Mouse (Mus musculus): ENCODE results near the gene Cfd. TPM values are rescaled to one million over a fixed set of nuclear protein-coding genes. Genes with fewer than 3 reads are reported as not detected.
A peak's percentile ranks its signal among the peaks of the same experiment; 100 is the strongest.

Cfd gene
- total and polyA plus RNA-seq, 3 experiments: 0.26 TPM; not detected in 2

DNA sequence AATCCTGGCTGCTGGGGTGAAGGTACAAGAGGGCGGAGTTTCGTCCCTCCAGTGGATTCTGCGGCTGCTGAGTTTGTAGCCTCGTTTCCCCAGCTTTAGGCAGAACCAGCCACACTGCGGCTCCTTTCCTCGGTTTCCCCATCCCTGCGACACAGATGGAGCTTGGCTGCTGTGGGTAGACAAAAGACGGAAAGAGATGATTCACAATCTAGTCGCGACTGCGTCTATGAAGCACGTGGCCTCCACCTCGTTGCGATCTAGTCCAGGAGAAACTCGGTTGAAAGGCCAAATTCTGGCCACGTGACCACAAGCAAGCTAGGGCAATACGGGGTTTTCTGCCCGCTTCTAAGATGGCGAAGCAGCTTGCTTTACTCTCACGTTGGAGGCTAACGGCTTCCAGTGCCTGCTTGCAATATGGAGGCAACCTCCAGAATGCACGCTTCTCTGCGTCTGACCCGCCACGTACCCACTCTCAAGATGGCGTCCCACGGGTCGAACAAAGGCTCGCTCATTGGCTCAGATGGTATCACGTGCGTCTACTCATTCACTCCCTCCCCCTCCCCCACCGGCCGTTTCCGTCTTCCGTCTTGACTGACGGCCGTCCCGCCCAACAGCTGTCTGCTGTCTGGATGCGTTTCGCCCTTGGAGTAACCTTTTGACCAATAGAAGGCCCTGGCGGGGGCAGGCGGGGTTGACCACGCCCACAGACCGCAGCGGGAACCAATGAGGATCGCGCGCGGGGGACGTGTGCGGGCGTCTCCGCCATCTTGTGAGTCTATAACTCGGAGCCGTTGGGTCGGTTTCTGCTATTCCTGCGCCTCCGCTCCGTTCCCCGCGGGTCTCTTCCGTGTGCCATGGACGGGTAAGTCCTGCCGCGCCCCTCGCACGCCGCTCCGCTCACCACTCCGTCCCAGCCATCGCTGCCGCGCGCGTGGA, 36.5 kb upstream of the Cfd start, which contains the start of gene Ptbp1 (continued):
- TF ChIP-seq E2F4 (IDR thresholded peaks at IDR 0.05; ENCODE audit: insufficient replicate concordance, low read depth, low read length): peak; percentile 57; the same call in 1 of the 2 replicates
- TF ChIP-seq UBTF (IDR thresholded peaks at IDR 0.05; ENCODE audit: low read depth, low read length): no peak
- TF ChIP-seq PAX5 (IDR thresholded peaks at IDR 0.05; ENCODE audit: low read length): no peak
- TF ChIP-seq CHD2 (IDR thresholded peaks at IDR 0.05; ENCODE audit: low read length): peak; percentile 99
- peak; percentile 91 for TF ChIP-seq USF2 (conservative IDR thresholded peaks at IDR 0.05; ENCODE audit: low read depth, low read length)
- TF ChIP-seq TBP (conservative IDR thresholded peaks at IDR 0.05; ENCODE audit: low read depth, low read length): peak; percentile 92
- TF ChIP-seq NRF1 (IDR thresholded peaks at IDR 0.05; ENCODE audit: low read depth, low read length): peak; percentile 79
- no peak for TF ChIP-seq ZNF384 (IDR thresholded peaks at IDR 0.05; ENCODE audit: low read depth, low read length)
- 0 out of 2 replicates have a peak, but pooled peaks have one; percentile 9 for TF ChIP-seq RCOR1 (conservative IDR thresholded peaks at IDR 0.05; ENCODE audit: low read depth, low read length)
- peak; percentile 93 for TF ChIP-seq ELF1 (IDR thresholded peaks at IDR 0.05; ENCODE audit: low read depth, low read length)

DNA sequence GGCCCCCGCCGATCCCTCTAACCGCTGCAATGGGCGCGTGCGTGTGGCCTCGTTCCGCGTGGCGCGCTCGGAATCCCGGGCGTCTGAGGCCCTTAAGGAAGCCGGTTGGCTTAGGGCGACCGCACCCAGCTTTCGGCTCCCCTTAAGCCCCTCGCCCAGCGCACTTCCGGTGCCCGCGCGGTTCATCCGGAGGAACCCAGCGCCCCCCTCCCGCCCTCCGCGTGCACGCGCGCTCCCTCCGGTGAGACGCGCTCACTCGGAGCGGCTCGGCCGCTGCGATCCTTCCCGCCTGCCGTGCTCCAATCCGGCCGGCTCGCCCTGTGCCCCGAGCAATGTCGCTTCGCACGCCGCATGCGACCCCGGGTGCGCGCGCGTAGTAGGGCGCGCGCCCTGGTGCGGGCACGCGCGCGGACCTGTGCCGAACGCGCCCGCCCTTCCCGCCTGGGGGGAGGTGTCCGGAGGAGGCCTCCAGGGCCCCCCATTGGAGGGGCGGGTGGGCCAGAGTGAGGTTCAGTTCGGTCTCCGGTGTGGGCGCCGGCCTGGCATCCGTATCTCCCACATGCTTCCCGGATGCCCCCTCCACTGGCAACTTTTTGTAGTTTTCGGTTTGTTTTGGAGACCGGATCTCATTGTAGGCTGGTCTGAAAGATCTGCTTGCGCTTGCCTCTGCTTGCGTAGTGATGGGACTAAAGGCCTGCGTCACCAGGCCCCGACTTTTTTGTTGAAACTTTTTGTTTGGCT, 35.7 kb upstream of the Cfd start:
- in situ Hi-C loops (cut with MboI; ENCODE audit: low pct_ligation_motif_present, low pct_unique_long_range_greater_than_20kb, low sequenced_read_pairs) (no loop called here), dilution Hi-C loops (cut with MboI; ENCODE audit: extremely low pct_ligation_motif_present, extremely low pct_unique_long_range_greater_than_20kb, low sequenced_read_pairs) (no loop called here)
- Histone ChIP-seq H3K4me1 (ENCODE audit: control insufficient read depth in 1 of 2, insufficient read depth in 2 of 2) (peaks cover 17 to 55% of the 10 kb centered on the region in 2 experiments), H3K79me2 (replicated peaks; ENCODE audit: control insufficient read depth, extremely low read depth, insufficient read depth, poor library complexity, severe bottlenecking) (peaks cover 54% of the 10 kb centered on the region), H3K4me2 (ENCODE audit: insufficient read depth, low read depth, poor library complexity, severe bottlenecking) (peak overlapping the region; percentile 53), H3K27me3 (replicated peaks) (no peaks in the 10 kb centered on the region), H3K36me3 (replicated peaks in 1 of 2; ENCODE audit: control insufficient read depth in 1 of 2, insufficient read depth in 1 of 2, low read length in 1 of 2) (peaks cover 37 to 44% of the 10 kb centered on the region in 2 experiments), H3K9ac (ENCODE audit: insufficient read depth, low read depth) (peak overlapping the region; percentile 99), H3K9me3 (replicated peaks; ENCODE audit: low read length) (no peaks in the 10 kb centered on the region), H3K4me3 (replicated peaks in 1 of 3; ENCODE audit: low read depth in 2 of 3, low read length in 2 of 3, poor library complexity in 1 of 3) (peak overlapping the region; percentile 90 to 100 (median 100)), H3K27ac (ENCODE audit: insufficient read depth, low read depth) (peak overlapping the region; percentile 98)
- TF ChIP-seq ZMIZ1 (IDR thresholded peaks at IDR 0.05; ENCODE audit: low read depth, low read length) (peak; percentile 7; the same call in 1 of the 2 replicates), SIN3A (IDR thresholded peaks at IDR 0.05; ENCODE audit: low read length) (peak; percentile 74), ETS1 (conservative IDR thresholded peaks at IDR 0.05; ENCODE audit: low read depth, low read length) (no peak), MYC (IDR thresholded peaks at IDR 0.05; ENCODE audit: low read depth, low read length) (peak; percentile 19; the same call in 1 of the 2 replicates), ZNF384 (IDR thresholded peaks at IDR 0.05; ENCODE audit: low read depth, low read length) (no peak), UBTF (IDR thresholded peaks at IDR 0.05; ENCODE audit: low read depth, low read length) (peak; percentile 64; the same call in 1 of the 2 replicates), NRF1 (IDR thresholded peaks at IDR 0.05; ENCODE audit: low read depth, low read length) (no peak), POLR2A (IDR thresholded peaks at IDR 0.05; ENCODE audit: low read depth, low read length) (no peak), NELFE (IDR thresholded peaks at IDR 0.05; ENCODE audit: low read depth, low read length) (no peak), ELF1 (IDR thresholded peaks at IDR 0.05; ENCODE audit: low read depth, low read length) (peak; percentile 14; the same call in 1 of the 2 replicates), CHD2 (IDR thresholded peaks at IDR 0.05; ENCODE audit: low read length) (no peak), RCOR1 (conservative IDR thresholded peaks at IDR 0.05; ENCODE audit: low read depth, low read length) (0 out of 2 replicates have a peak, but pooled peaks have one; percentile 14), MXI1 (IDR thresholded peaks at IDR 0.05; ENCODE audit: low read depth, low read length) (peak; percentile 18), BHLHE40 (IDR thresholded peaks at IDR 0.05; ENCODE audit: low read depth, low read length) (peak; percentile 38)
- peak; percentile 52 for DNase-seq (ENCODE audit: extremely low read depth)
